Mouse (Mus musculus) liver, embryonic 13.5 days (tissue): ENCODE results near the gene Gm49027. TPM values are rescaled to one million over a fixed set of nuclear protein-coding genes. Genes with fewer than 3 reads are reported as not detected.

ENCODE experiments used
- ATAC-seq: fragments of 200-750 bp; cut with Nextera tagmentation; 2 replicates; pipeline ENCODE4 v1.8.0; 2017; ENCODE audit warnings: low read depth, mild to moderate bottlenecking, moderate number of reproducible peaks, moderate library complexity
- DNase-seq: peaks from one replicate; pipeline ENCODE4 v3.0.0; 2022
- H3K27ac ChIP-seq: fragments of 300-500 bp; sonication (generic); 2 replicates; pipeline ENCODE4 v1.5.1; 2015; ENCODE audit warnings: moderate library complexity, mild to moderate bottlenecking, inconsistent platforms
- H3K27me3 ChIP-seq: fragments of 300-500 bp; sonication (generic); 2 replicates; pipeline ENCODE4 v1.6.1; 2015; ENCODE audit warnings: mild to moderate bottlenecking, inconsistent platforms
- H3K36me3 ChIP-seq: fragments of 300-500 bp; sonication (generic); 2 replicates; pipeline ENCODE4 v1.6.1; 2015; ENCODE audit warnings: mild to moderate bottlenecking, inconsistent platforms
- H3K4me1 ChIP-seq: fragments of 300-500 bp; sonication (generic); replicated peaks from 2 replicates; pipeline ENCODE4 v1.6.1; 2015; ENCODE audit warnings: inconsistent platforms
- H3K4me2 ChIP-seq: fragments of 300-500 bp; sonication (generic); 2 replicates; pipeline ENCODE4 v1.6.1; 2015; ENCODE audit warnings: inconsistent platforms, mild to moderate bottlenecking, moderate library complexity
- H3K4me3 ChIP-seq: fragments of 300-500 bp; sonication (generic); replicated peaks from 2 replicates; pipeline ENCODE4 v1.5.1; 2015; ENCODE audit warnings: mild to moderate bottlenecking, inconsistent platforms
- H3K9ac ChIP-seq: fragments of 300-500 bp; sonication (generic); 2 replicates; pipeline ENCODE4 v1.6.1; 2015; ENCODE audit warnings: mild to moderate bottlenecking, inconsistent platforms
- H3K9me3 ChIP-seq: fragments of 300-500 bp; sonication (generic); replicated peaks from 2 replicates; pipeline ENCODE4 v1.6.1; 2016; ENCODE audit warnings: inconsistent platforms
- WGBS: fragments of 180-500 bp; shearing (Covaris S2); methylation state at CpG from one replicate; pipeline ENCODE4 v1.1.7; 2015; ENCODE audit not compliant: insufficient replicate concordance; 5-methylcytosine and 5-hydroxymethylcytosine counted together
- polyA plus RNA-seq: library from polyadenylated mRNA; unstranded; fragments of >200 nt; fragmentation: Nextera tagmentation; extraction: Ambion mirVana; gene quantifications from 2 replicates; pipeline ENCODE4 v1.2.1, GENCODE M21; 2015

The Gm49027 gene
- 0.18 and 0.21 TPM in 2 replicates for polyA plus RNA-seq

DNA sequence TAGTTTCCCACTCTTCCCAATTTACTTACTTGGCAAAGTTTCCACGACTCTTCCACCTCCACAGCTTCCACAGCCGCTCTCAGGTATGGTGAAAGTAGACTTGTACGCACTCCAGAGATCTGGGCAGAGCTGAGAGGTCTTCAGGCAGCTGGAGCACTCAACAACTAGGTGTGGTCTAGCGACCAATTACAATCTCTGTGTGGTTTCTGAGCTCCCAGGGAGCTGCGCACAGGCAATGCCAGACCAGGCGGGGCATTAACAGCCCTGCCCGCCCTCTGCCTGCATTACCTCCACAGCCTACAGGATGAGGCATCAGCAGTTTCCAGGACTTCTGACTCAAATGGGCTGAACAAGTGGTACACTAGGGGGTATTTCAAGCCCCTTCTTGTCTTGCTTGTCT, at the start of gene Gm49027:
Gm49027 (minus strand) TSS at position 208 of the 400 bp plus-strand sequence.
- 67% methylated on average over 7 of the region's 7 CpGs for WGBS
- Histone ChIP-seq H3K36me3 (peaks cover 22% of the 10 kb centered on the region), H3K4me2 (peak within 1 kb of the TSS; percentile 94), H3K27ac (peak within 1 kb of the TSS; percentile 72), H3K9ac (peak within 1 kb of the TSS; percentile 73), H3K9me3 (no peaks in the 10 kb centered on the region), H3K27me3 (no peaks in the 10 kb centered on the region), H3K4me1 (peaks cover 36% of the 10 kb centered on the region), H3K4me3 (peak within 1 kb of the TSS; percentile 93)
- ATAC-seq = no peak
- no peak for DNase-seq

DNA sequence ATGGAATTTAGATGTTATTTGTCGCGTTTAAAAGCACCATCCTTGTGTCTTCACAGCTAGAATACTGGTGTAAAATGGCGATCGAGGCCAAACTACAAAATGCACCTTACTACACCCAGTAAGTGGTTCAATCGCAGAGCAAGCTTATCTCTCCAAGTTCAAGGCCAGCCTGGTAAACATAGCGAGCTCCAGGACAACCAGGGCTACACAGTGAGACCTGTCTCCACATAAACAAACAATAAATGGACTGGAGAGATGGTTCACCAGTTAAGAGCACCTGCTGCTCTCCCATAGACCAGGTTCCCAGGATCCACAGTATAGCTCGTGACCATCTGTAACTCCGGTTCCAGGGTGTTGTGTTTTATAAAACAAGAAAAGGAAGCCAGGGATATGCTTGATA, 48.1 kb upstream of the Gm49027 start:
- Histone ChIP-seq H3K27ac (no peak overlapping the region), H3K9me3 (no peaks in the 10 kb centered on the region), H3K4me3 (peak overlapping the region; percentile 89), H3K9ac (peak overlapping the region; percentile 26; the same call in 1 of the 2 replicates), H3K4me1 (peaks cover 20% of the 10 kb centered on the region), H3K36me3 (peaks cover 24% of the 10 kb centered on the region), H3K27me3 (no peaks in the 10 kb centered on the region), H3K4me2 (peak overlapping the region; percentile 84)
- DNase-seq = no peak
- 45% methylated on average over 8 of the region's 8 CpGs for WGBS
- peak; percentile 27 for ATAC-seq

DNA sequence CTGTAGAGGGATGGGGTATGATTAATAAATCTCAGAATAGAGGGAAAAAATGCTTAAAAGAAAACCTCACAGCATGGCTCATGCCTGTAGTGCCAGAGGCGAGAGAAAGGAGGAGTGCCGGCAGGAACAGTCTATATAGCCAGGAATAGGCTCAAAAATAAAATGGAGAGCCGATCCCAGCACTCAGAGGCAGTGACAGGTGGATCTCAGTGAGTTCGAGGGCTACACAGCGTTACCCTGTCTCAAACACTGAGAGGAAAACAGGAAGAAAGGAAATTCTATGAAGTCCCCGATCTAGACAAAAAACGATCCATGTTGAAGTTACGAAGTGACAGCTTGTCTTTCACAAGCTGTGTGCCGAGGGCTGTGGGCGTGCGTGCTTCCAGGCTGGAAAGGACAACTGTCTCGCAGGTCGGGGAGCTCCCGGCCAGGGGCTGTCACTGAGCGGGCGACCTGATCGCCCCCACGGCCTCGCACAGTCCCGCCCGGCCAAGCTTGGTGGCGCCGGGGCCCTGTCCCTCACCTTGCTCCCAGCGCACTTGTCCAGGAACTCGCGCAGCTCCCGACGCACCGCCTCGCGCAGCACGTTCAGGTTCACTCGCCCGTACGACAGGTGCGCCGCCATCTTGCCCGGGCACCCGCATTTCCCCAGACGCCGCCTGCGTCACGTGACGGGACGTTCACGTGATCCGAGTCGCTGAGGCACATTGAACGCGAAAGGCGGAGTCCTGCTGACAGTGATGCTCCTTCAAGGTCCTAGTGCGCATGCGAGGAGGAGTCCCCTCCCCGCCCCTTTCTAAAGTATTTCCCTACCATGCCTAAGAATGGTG, 47.3 kb upstream of the Gm49027 start, which contains the start of gene Vps33a:
Vps33a (minus strand) TSS at position 682 of the 830 bp plus-strand sequence.
- under 1% methylated on average over 54 of the region's 54 CpGs for WGBS
- H3K4me2 ChIP-seq = peak within 1 kb of the TSS; percentile 84
- H3K27me3 ChIP-seq = no peaks in the 10 kb centered on the region
- peaks cover 32% of the 10 kb centered on the region for H3K36me3 ChIP-seq
- peak within 1 kb of the TSS; percentile 73 for H3K27ac ChIP-seq
- H3K9ac ChIP-seq = peak within 1 kb of the TSS; percentile 90
- ATAC-seq (peak; percentile 91), DNase-seq (peak; percentile 96)
- H3K4me3 ChIP-seq = peak within 1 kb of the TSS; percentile 89
- peaks cover 20% of the 10 kb centered on the region for H3K4me1 ChIP-seq
- H3K9me3 ChIP-seq = no peaks in the 10 kb centered on the region

DNA sequence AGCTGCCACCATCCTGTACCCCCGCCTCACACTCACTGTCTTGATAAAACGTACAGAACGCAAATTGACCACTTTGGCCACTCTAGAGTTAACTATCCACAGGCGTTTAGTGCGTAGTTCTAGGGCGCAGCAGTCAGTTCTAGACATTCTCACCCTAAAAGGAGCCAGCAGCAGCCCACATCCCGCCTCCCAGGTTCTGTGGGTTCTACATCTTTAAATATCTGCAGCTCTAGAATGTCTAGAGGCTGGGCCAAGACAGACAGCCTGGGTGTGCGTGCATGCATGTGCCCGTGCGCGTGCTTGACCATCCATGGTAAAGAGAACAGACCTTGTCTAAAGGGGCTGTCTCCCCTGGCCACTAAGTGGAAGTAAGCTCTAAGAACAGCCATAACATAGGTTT, 35.8 kb upstream of the Gm49027 start:
- Histone ChIP-seq H3K27ac (no peak overlapping the region), H3K9me3 (no peaks in the 10 kb centered on the region), H3K27me3 (no peaks in the 10 kb centered on the region), H3K4me2 (no peak overlapping the region), H3K4me1 (peaks cover 9% of the 10 kb centered on the region), H3K36me3 (peaks cover 94% of the 10 kb centered on the region), H3K4me3 (no peak overlapping the region), H3K9ac (no peak overlapping the region)
- WGBS = 91% methylated on average over 11 of the region's 11 CpGs
- ATAC-seq (no peak), DNase-seq (no peak)

GRCm38 (mm10) chr5:123559588-123559987, 34.3 kb upstream of the Gm49027 start:
- Histone ChIP-seq H3K4me2 (no peak overlapping the region), H3K9me3 (no peaks in the 10 kb centered on the region), H3K4me3 (no peak overlapping the region), H3K4me1 (peaks cover 23% of the 10 kb centered on the region), H3K9ac (no peak overlapping the region), H3K36me3 (peaks cover 88% of the 10 kb centered on the region), H3K27me3 (no peaks in the 10 kb centered on the region), H3K27ac (no peak overlapping the region)
- ATAC-seq = no peak
- no peak for DNase-seq
- WGBS = 88% methylated on average over 8 of the region's 8 CpGs

DNA sequence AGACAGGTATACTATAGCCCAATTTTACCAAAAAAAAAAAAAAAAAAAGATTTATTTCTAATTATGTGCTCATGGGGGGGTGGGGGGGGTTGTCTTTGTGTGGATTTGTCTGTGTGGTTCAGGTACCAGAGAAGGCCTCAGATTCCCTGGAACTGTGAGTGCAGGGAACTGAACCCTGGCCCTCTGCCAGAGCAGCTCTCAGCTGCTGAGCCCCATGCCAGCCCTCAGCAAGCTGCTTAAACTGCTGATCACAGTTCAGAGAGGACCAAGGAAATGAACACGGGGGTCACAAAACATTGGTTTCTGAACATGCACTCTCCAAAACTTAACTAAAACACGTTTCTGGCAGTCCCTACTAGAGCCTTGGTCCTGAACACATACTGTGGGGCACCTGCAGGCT, 31.2 kb upstream of the Gm49027 start:
- peaks cover 20% of the 10 kb centered on the region for H3K4me1 ChIP-seq
- H3K4me2 ChIP-seq = no peak overlapping the region
- no peak overlapping the region; the same call in 1 of the 2 replicates for H3K9ac ChIP-seq
- H3K9me3 ChIP-seq = no peaks in the 10 kb centered on the region
- DNase-seq (no peak), ATAC-seq (no peak)
- 63% methylated on average over 2 of the region's 2 CpGs for WGBS
- H3K27ac ChIP-seq = no peak overlapping the region
- H3K4me3 ChIP-seq = no peak overlapping the region
- peaks cover 62% of the 10 kb centered on the region for H3K36me3 ChIP-seq
- H3K27me3 ChIP-seq = no peaks in the 10 kb centered on the region

- Histone ChIP-seq H3K4me3 (no peak overlapping the region), H3K27me3 (no peaks in the 10 kb centered on the region), H3K9ac (no peak overlapping the region), H3K4me1 (peaks cover 20% of the 10 kb centered on the region), H3K36me3 (peaks cover 57% of the 10 kb centered on the region), H3K9me3 (no peaks in the 10 kb centered on the region), H3K4me2 (peak overlapping the region; percentile 3; the same call in 1 of the 2 replicates), H3K27ac (peak overlapping the region; percentile 56)
- ATAC-seq = peak; percentile 99
- peak; percentile 50 for DNase-seq
- 46% methylated on average over 7 of the region's 7 CpGs for WGBS
These were observed 30.4 kb upstream of the Gm49027 start for GRCm38 (mm10) chr5:123555693-123556092.

DNA sequence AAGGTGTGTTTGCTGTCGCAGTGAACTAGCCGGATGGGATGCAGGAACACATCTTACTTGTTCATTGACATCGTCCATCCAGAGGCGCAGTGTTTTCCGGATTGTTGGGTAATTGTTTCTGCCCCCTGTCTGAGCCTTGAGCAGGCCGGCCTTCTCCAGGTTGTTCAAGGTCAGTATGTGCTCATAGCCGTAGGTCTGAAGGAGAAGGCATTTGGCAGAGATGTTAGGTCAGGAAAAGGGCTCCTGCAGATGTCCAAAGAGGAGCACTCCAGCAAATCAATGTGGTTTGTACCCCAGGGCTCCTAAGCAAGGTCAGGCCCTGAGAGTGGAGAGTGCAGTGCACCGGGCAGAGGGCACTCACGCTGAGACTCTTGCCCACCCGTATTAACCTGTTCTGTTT, 8.5 kb upstream of the Gm49027 start:
- Histone ChIP-seq H3K4me3 (no peak overlapping the region), H3K36me3 (peaks cover 79% of the 10 kb centered on the region), H3K27ac (no peak overlapping the region), H3K9me3 (no peaks in the 10 kb centered on the region), H3K4me2 (no peak overlapping the region), H3K27me3 (no peaks in the 10 kb centered on the region), H3K9ac (no peak overlapping the region), H3K4me1 (peaks cover 4% of the 10 kb centered on the region; the same call in 1 of the 2 replicates)
- ATAC-seq (no peak), DNase-seq (no peak)
- WGBS = 87% methylated on average over 10 of the region's 10 CpGs

DNA sequence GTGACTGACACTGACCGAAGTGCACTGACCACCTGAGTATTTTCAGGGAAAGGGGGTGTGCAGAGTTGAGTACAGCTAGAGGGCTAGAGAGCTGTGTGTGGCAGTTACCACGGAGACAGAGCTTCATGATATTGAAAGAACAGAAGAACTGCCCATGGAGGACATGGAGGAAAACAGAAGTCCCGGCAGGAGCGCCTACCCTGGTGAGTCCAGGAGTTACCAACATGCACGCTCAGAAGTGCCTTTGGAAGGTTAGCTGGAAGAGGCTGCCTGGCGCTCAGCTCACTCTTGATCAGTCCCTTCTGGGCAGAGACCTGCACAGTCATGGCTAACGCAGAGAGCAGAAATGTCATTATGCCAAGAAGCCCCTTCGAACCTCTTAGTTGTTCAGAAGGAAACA, 4.8 kb upstream of the Gm49027 start:
- WGBS = 78% methylated on average over 8 of the region's 8 CpGs
- Histone ChIP-seq H3K27ac (no peak overlapping the region), H3K9ac (no peak overlapping the region), H3K27me3 (no peaks in the 10 kb centered on the region), H3K4me2 (no peak overlapping the region), H3K4me1 (peaks cover 8% of the 10 kb centered on the region), H3K9me3 (no peaks in the 10 kb centered on the region), H3K4me3 (no peak overlapping the region), H3K36me3 (peaks cover 67% of the 10 kb centered on the region)
- ATAC-seq (no peak), DNase-seq (no peak)

GRCm38 (mm10) chr5:123528641-123529040, 3.4 kb upstream of the Gm49027 start:
- H3K9me3 ChIP-seq = no peaks in the 10 kb centered on the region
- H3K27ac ChIP-seq = no peak overlapping the region
- peaks cover 56% of the 10 kb centered on the region for H3K36me3 ChIP-seq
- no peaks in the 10 kb centered on the region for H3K27me3 ChIP-seq
- H3K9ac ChIP-seq = no peak overlapping the region
- no peak overlapping the region for H3K4me2 ChIP-seq
- no peak for ATAC-seq
- no peak for DNase-seq
- peaks cover 16% of the 10 kb centered on the region for H3K4me1 ChIP-seq
- 73% methylated on average over 7 of the region's 7 CpGs for WGBS
- no peak overlapping the region for H3K4me3 ChIP-seq

DNA sequence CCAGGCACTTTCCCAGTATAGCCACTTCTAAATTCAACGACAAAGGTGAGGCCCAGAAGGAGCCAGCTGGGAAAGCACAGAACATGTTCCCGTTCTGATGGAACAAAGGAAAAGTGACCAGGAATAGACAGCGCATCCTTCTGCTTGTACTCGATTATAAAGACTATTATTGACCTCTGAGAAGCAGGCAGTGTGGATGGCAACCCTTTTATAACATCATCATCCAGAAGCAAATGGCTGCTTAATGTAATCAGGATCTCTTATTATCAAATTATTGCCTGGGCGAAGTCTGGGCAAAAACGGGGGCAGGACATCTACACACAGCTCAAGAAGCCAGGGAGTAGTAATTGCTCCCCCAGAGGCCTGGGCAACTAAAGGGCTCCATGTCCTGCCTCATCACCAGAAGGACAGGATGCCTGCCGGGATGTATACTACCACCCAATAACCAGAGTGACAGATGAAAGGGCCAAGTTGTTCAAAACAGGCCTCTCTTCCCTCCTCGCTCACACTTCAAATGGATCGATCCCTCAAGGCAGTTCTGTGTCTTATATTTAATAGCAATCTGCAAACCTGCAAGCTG, 718 bp upstream of the Gm49027 start:
- Histone ChIP-seq H3K27me3 (no peaks in the 10 kb centered on the region), H3K4me2 (no peak overlapping the region), H3K9ac (no peak overlapping the region), H3K27ac (no peak overlapping the region), H3K9me3 (no peaks in the 10 kb centered on the region), H3K36me3 (peaks cover 29% of the 10 kb centered on the region), H3K4me1 (peaks cover 36% of the 10 kb centered on the region), H3K4me3 (no peak overlapping the region)
- DNase-seq (no peak), ATAC-seq (no peak)
- 78% methylated on average over 9 of the region's 9 CpGs for WGBS
